Mouse (Mus musculus): ENCODE data around the gene Asap3. TPM values are rescaled to one million over a fixed set of nuclear protein-coding genes. Genes with fewer than 3 reads are reported as not detected.
A peak's percentile ranks its signal among the peaks of the same experiment; 100 is the strongest.

The Asap3 gene
- total RNA-seq, 2 experiments from 2014 or later = 2.5 to 3.1 TPM

GRCm38 (mm10) chr4:136255919-136256318 is 49.8 kb downstream of the Asap3 start:
- Histone ChIP-seq H3K4me3 (no peak overlapping the region), H3K27ac (no peak overlapping the region)
- no peak for TF ChIP-seq CTCF (conservative IDR thresholded peaks at IDR 0.05)
- DNase-seq (ENCODE audit: low spot score in 2 of 2) = no peak

- DNase-seq (ENCODE audit: low spot score in 2 of 2) = no peak
- no peak for TF ChIP-seq CTCF (conservative IDR thresholded peaks at IDR 0.05)
- no peak overlapping the region for H3K27ac ChIP-seq
- no peak overlapping the region for H3K4me3 ChIP-seq
Measured at GRCm38 (mm10) chr4:136256696-136257095, 50.5 kb downstream of the Asap3 start.

GRCm38 (mm10) chr4:136259916-136260315 is 53.8 kb downstream of the Asap3 start:
- no peak overlapping the region for H3K4me3 ChIP-seq
- TF ChIP-seq CTCF (conservative IDR thresholded peaks at IDR 0.05) = no peak
- no peak for DNase-seq (ENCODE audit: low spot score in 2 of 2)
- H3K27ac ChIP-seq = no peak overlapping the region

GRCm38 (mm10) chr4:136260491-136261180 is 54.5 kb downstream of the Asap3 start:
- peak; percentile 73 for TF ChIP-seq CTCF (conservative IDR thresholded peaks at IDR 0.05)
- H3K27ac ChIP-seq = peak overlapping the region; percentile 32; the same call in 1 of the 2 replicates
- no peak overlapping the region for H3K4me3 ChIP-seq
- peak; percentile 64 to 88 for DNase-seq (ENCODE audit: low spot score in 2 of 2)

GRCm38 (mm10) chr4:136261912-136262311 is 55.7 kb downstream of the Asap3 start:
- H3K4me3 ChIP-seq = no peak overlapping the region

GRCm38 (mm10) chr4:136263555-136263954 is 57.4 kb downstream of the Asap3 start:
- TF ChIP-seq CTCF (conservative IDR thresholded peaks at IDR 0.05) = no peak
- DNase-seq (ENCODE audit: low spot score in 2 of 2) = no peak

More at GRCm38 (mm10) chr4:136261912-136262311, 55.7 kb downstream of the Asap3 start:
- H3K27ac ChIP-seq = no peak overlapping the region
- no peak for DNase-seq (ENCODE audit: low spot score in 2 of 2)
- TF ChIP-seq CTCF (conservative IDR thresholded peaks at IDR 0.05) = no peak

GRCm38 (mm10) chr4:136266716-136267343 is 60.7 kb downstream of the Asap3 start:
- no peak overlapping the region for H3K27ac ChIP-seq
- no peak for DNase-seq (ENCODE audit: low spot score in 2 of 2)
- no peak for TF ChIP-seq CTCF (conservative IDR thresholded peaks at IDR 0.05)
- no peak overlapping the region for H3K4me3 ChIP-seq

More at GRCm38 (mm10) chr4:136263555-136263954, 57.4 kb downstream of the Asap3 start:
- Histone ChIP-seq H3K27ac (no peak overlapping the region), H3K4me3 (no peak overlapping the region)

GRCm38 (mm10) chr4:136268912-136269311 is 62.7 kb downstream of the Asap3 start:
- Histone ChIP-seq H3K27ac (no peak overlapping the region), H3K4me3 (no peak overlapping the region)
- no peak for DNase-seq (ENCODE audit: low spot score in 2 of 2)
- no peak for TF ChIP-seq CTCF (conservative IDR thresholded peaks at IDR 0.05)

GRCm38 (mm10) chr4:136270648-136271047 is 64.5 kb downstream of the Asap3 start:
- no peak for DNase-seq (ENCODE audit: low spot score in 2 of 2)
- TF ChIP-seq CTCF (conservative IDR thresholded peaks at IDR 0.05) = no peak
- Histone ChIP-seq H3K27ac (no peak overlapping the region), H3K4me3 (no peak overlapping the region)

GRCm38 (mm10) chr4:136281097-136281496 is 74.9 kb downstream of the Asap3 start:
- Histone ChIP-seq H3K27ac (no peak overlapping the region), H3K4me3 (no peak overlapping the region)
- no peak for DNase-seq (ENCODE audit: low spot score in 2 of 2)
- no peak for TF ChIP-seq CTCF (conservative IDR thresholded peaks at IDR 0.05)

- Histone ChIP-seq H3K27ac (no peak overlapping the region), H3K4me3 (no peak overlapping the region)
- DNase-seq (ENCODE audit: low spot score in 2 of 2) = no peak
- TF ChIP-seq CTCF (conservative IDR thresholded peaks at IDR 0.05) = no peak
Measured at GRCm38 (mm10) chr4:136281611-136282010, 75.4 kb downstream of the Asap3 start.

GRCm38 (mm10) chr4:136282621-136283480 is 76.7 kb downstream of the Asap3 start:
- Histone ChIP-seq H3K4me3 (no peak overlapping the region), H3K27ac (peak overlapping the region; percentile 98)
- no peak for DNase-seq (ENCODE audit: low spot score in 2 of 2)
- TF ChIP-seq CTCF (conservative IDR thresholded peaks at IDR 0.05) = no peak

- H3K4me3 ChIP-seq = peak overlapping the region; percentile 92; the same call in 1 of the 2 replicates
- no peak for TF ChIP-seq CTCF (conservative IDR thresholded peaks at IDR 0.05)
- peak overlapping the region; percentile 98 for H3K27ac ChIP-seq
- DNase-seq (ENCODE audit: low spot score in 2 of 2) = no peak
Measured at GRCm38 (mm10) chr4:136283783-136284182, 77.6 kb downstream of the Asap3 start.
